17 mouse cellular contexts compared by ENCODE assay signal in the genomic region with DNA sequence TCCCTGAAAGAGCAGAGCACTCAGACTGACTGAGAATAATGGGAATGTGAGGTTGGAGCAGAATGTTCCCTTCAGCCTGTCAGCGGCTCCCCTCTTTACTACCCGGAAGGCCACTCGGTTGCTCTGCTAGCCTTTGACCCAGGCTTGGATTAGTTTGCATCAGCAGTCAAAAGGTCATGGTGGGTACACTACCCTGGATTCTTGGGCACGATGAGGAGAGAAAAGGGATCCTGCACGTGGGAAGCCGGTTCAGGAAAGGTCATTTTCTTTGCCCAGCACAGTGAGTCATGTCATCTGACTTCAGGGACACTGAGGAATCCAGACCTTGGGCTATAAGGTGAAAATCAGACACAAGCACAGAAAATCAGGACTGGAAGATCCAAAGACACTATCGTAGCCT.
DNase-seq lines count a peak whose midpoint lies in the region.
"Had no signal": no experiment of that assay in that cellular context is flagged by ENCODE, and none has a peak within 500 bp of the region (broad histone marks: within the 10 kb centered on the region; RNA-seq: fewer than 3 reads in every experiment).

No protein-coding gene starts in this region.

- WGBS in heart, embryonic 10.5 days = 46% methylated on average over 7 of the region's 7 CpGs

- DNase-seq in heart, embryonic 10.5 days (ENCODE audit: low spot score) = no peak
- DNase-seq in heart, postnatal 4 days = no peak
- peak; percentile 13 for DNase-seq in urinary bladder, adult 2 months (ENCODE audit: low spot score)
- no peak for DNase-seq in urinary bladder, postnatal 36 days (ENCODE audit: low spot score in 2 of 2)
- peak; percentile 57 for DNase-seq in embryo, embryonic 10.5 days (ENCODE audit: low spot score)
- DNase-seq in lung, postnatal 10 days = no peak
- DNase-seq in ovary, postnatal 14 days (ENCODE audit: low spot score) = no peak
- no peak for DNase-seq in spleen, postnatal 36 days (ENCODE audit: low spot score in 2 of 2)
- DNase-seq: cerebellum, postnatal 14 days; gastrocnemius, postnatal 14 days; heart, postnatal 14 days; layer of hippocampus, postnatal 36 days; lung, postnatal 14 days had no signal

- H3K27ac ChIP-seq in heart, embryonic 10.5 days = peak overlapping the region; percentile 62
- H3K27ac ChIP-seq: embryonic facial prominence, embryonic 12.5 days; limb, embryonic 15.5 days had no signal

- H3K9me3 ChIP-seq in heart, embryonic 10.5 days = no peaks in the 10 kb centered on the region
- H3K9me3 ChIP-seq: embryonic facial prominence, embryonic 12.5 days; limb, embryonic 15.5 days; megakaryocyte, embryonic 14.5 days had no signal

- 0 out of 2 replicates have a peak, but pooled peaks cover 3% of the 10 kb centered on the region for H3K27me3 ChIP-seq in heart, embryonic 10.5 days (ENCODE audit: insufficient read depth, poor library complexity, severe bottlenecking)
- H3K27me3 ChIP-seq: embryonic facial prominence, embryonic 12.5 days; limb, embryonic 15.5 days had no signal

- no peaks in the 10 kb centered on the region for H3K36me3 ChIP-seq in heart, embryonic 10.5 days
- H3K36me3 ChIP-seq: embryonic facial prominence, embryonic 12.5 days; limb, embryonic 15.5 days had no signal

- H3K4me3 ChIP-seq in heart, embryonic 10.5 days = no peak overlapping the region
- H3K4me3 ChIP-seq: embryonic facial prominence, embryonic 12.5 days; erythroblast, embryonic 14.5 days; limb, embryonic 15.5 days; megakaryocyte, embryonic 14.5 days had no signal

- H3K4me1 ChIP-seq in heart, embryonic 10.5 days = peaks cover 25% of the 10 kb centered on the region
- H3K4me1 ChIP-seq: megakaryocyte, embryonic 14.5 days had no signal

Comparison
In these comparisons a context has a peak if more than half of its experiments do, and no peak if none do; other contexts are left out.
1. DNase-seq: peak in urinary bladder, adult 2 months (single experiment) and embryo, embryonic 10.5 days (single experiment); none in heart, embryonic 10.5 days (single experiment), heart, postnatal 4 days (single experiment), urinary bladder, postnatal 36 days (0 of 2), lung, postnatal 10 days (single experiment), ovary, postnatal 14 days (single experiment) and spleen, postnatal 36 days (0 of 2).